In genomic region chr5:113346651-113347050, GRCm38 (mm10) we compare ENCODE assay signal across 16 mouse cellular contexts. TPM values are rescaled to one million over a fixed set of nuclear protein-coding genes. Genes with fewer than 3 reads are reported as not detected.
"Had no signal": no experiment of that assay in that cellular context is flagged by ENCODE, and none has a peak within 500 bp of the region (broad histone marks: within the 10 kb centered on the region; RNA-seq: fewer than 3 reads in every experiment).

No protein-coding gene starts in this region.

RNA-seq across cellular contexts. Expression of gene Aym1, which starts 10.4 kb away (rescaled TPM):
- total RNA-seq: megakaryocyte, adult 5-6 weeks; megakaryocyte-erythroid progenitor cell, adult 5-6 weeks had no signal
- polyA plus RNA-seq: lung, embryonic 14.5 days; lung, embryonic 16.5 days; midbrain, embryonic 10.5 days; midbrain, embryonic 12.5 days; midbrain, embryonic 14.5 days; midbrain, embryonic 16.5 days; myocyte; neural tube, embryonic 11.5 days; neural tube, embryonic 13.5 days; neural tube, embryonic 15.5 days; small intestine, adult 2 months; stomach, embryonic 14.5 days; stomach, embryonic 16.5 days; thymus, postnatal 0 days had no signal

RNA-seq across cellular contexts. Expression of gene Sgsm1, which starts 36.1 kb away (rescaled TPM):
- total RNA-seq: megakaryocyte, adult 5-6 weeks had no signal
